In genomic region chr17:28580396-28580795, GRCm38 (mm10) we compare ENCODE assay signal across 8 mouse cellular contexts. TPM values are rescaled to one million over a fixed set of nuclear protein-coding genes. Genes with fewer than 3 reads are reported as not detected.
A peak's percentile ranks its signal among the peaks of the same experiment; 100 is the strongest.
DNase-seq lines count a peak whose midpoint lies in the region; ATAC-seq and TF ChIP-seq lines count a peak whose summit lies in the region.

No protein-coding gene starts in this region.

- no peak for TF ChIP-seq POLR2A in brain, embryonic 14.5 days (IDR thresholded peaks at IDR 0.05; ENCODE audit: borderline replicate concordance, extremely low read depth, insufficient read depth, insufficient read length, poor library complexity, severe bottlenecking)

- no peaks in the 10 kb centered on the region for H3K27me3 ChIP-seq in forebrain, embryonic 14.5 days (replicated peaks; ENCODE audit: control insufficient read depth, insufficient read depth, low read length)
- H3K27me3 ChIP-seq in forebrain, embryonic 15.5 days: no peaks in the 10 kb centered on the region
- no peaks in the 10 kb centered on the region for H3K27me3 ChIP-seq in intestine, embryonic 15.5 days (replicated peaks)
- H3K27me3 ChIP-seq in lung, embryonic 15.5 days: peaks cover 3% of the 10 kb centered on the region; the same call in 1 of the 2 replicates

- TF ChIP-seq CTCF in brain, embryonic 14.5 days (IDR thresholded peaks at IDR 0.05; ENCODE audit: borderline replicate concordance, extremely low read depth, insufficient read depth, insufficient read length): no peak

- no peak overlapping the region for H3K27ac ChIP-seq in forebrain, embryonic 14.5 days (ENCODE audit: low read depth, low read length)
- H3K27ac ChIP-seq in forebrain, embryonic 15.5 days (replicated peaks): no peak overlapping the region
- H3K27ac ChIP-seq in intestine, embryonic 15.5 days: no peak overlapping the region
- no peak overlapping the region for H3K27ac ChIP-seq in lung, embryonic 15.5 days

- no peak for ATAC-seq in forebrain, embryonic 14.5 days
- no peak for ATAC-seq in forebrain, embryonic 15.5 days (replicated peaks)
- peak; percentile 60 for ATAC-seq in intestine, embryonic 15.5 days
- 0 out of 2 replicates have a peak, but pooled peaks have one; percentile 45 for ATAC-seq in lung, embryonic 15.5 days (ENCODE audit: borderline replicate concordance, extremely low read depth, low FRiP score, low TSS enrichment)
- ATAC-seq in cerebellum, adult (ENCODE audit: insufficient number of reproducible peaks, low FRiP score, low TSS enrichment): no peak

- no peak overlapping the region for H3K4me3 ChIP-seq in forebrain, embryonic 14.5 days (ENCODE audit: low read depth, low read length)
- H3K4me3 ChIP-seq in forebrain, embryonic 15.5 days: no peak overlapping the region
- no peak overlapping the region for H3K4me3 ChIP-seq in intestine, embryonic 15.5 days (replicated peaks)
- H3K4me3 ChIP-seq in lung, embryonic 15.5 days: no peak overlapping the region

- no peaks in the 10 kb centered on the region for H3K9me3 ChIP-seq in forebrain, embryonic 14.5 days (replicated peaks; ENCODE audit: control insufficient read depth, low read length)
- H3K9me3 ChIP-seq in forebrain, embryonic 15.5 days: no peaks in the 10 kb centered on the region
- no peaks in the 10 kb centered on the region for H3K9me3 ChIP-seq in intestine, embryonic 15.5 days
- H3K9me3 ChIP-seq in lung, embryonic 15.5 days: no peaks in the 10 kb centered on the region

- H3K4me1 ChIP-seq in forebrain, embryonic 14.5 days (ENCODE audit: control insufficient read depth, insufficient read depth, low read length): peaks cover 3% of the 10 kb centered on the region; the same call in 1 of the 2 replicates
- peaks cover 6% of the 10 kb centered on the region for H3K4me1 ChIP-seq in forebrain, embryonic 15.5 days
- H3K4me1 ChIP-seq in intestine, embryonic 15.5 days (replicated peaks): peaks cover 7% of the 10 kb centered on the region
- H3K4me1 ChIP-seq in lung, embryonic 15.5 days: peaks cover 5% of the 10 kb centered on the region; the same call in 1 of the 2 replicates

- H3K36me3 ChIP-seq in forebrain, embryonic 14.5 days (ENCODE audit: control insufficient read depth, insufficient read depth, low read length): no peaks in the 10 kb centered on the region
- H3K36me3 ChIP-seq in forebrain, embryonic 15.5 days: no peaks in the 10 kb centered on the region
- H3K36me3 ChIP-seq in intestine, embryonic 15.5 days: no peaks in the 10 kb centered on the region
- H3K36me3 ChIP-seq in lung, embryonic 15.5 days: no peaks in the 10 kb centered on the region

- no peak overlapping the region for H3K9ac ChIP-seq in forebrain, embryonic 14.5 days (ENCODE audit: low read length)
- H3K9ac ChIP-seq in forebrain, embryonic 15.5 days (replicated peaks): no peak overlapping the region
- no peak overlapping the region for H3K9ac ChIP-seq in intestine, embryonic 15.5 days
- H3K9ac ChIP-seq in lung, embryonic 15.5 days: no peak overlapping the region

- DNase-seq in forebrain, embryonic 14.5 days (ENCODE audit: low spot score): peak; percentile 49
- peak; percentile 57 for DNase-seq in A20 (ENCODE audit: low read depth, low spot score)
- peak; percentile 58 for DNase-seq in brain, embryonic 14.5 days (ENCODE audit: low read depth)
- peak; percentile 85 for DNase-seq in testis, postnatal 10 days (ENCODE audit: low spot score)

- H3K4me2 ChIP-seq in forebrain, embryonic 14.5 days (ENCODE audit: low read length): no peak overlapping the region
- H3K4me2 ChIP-seq in forebrain, embryonic 15.5 days (replicated peaks): no peak overlapping the region
- no peak overlapping the region for H3K4me2 ChIP-seq in intestine, embryonic 15.5 days (replicated peaks)
- H3K4me2 ChIP-seq in lung, embryonic 15.5 days: no peak overlapping the region

- 5% methylated on average over 9 of the region's 9 CpGs for WGBS in forebrain, embryonic 14.5 days
- WGBS in forebrain, embryonic 15.5 days: 9% methylated on average over 9 of the region's 9 CpGs
- WGBS in intestine, embryonic 15.5 days: 3% methylated on average over 9 of the region's 9 CpGs
- WGBS in lung, embryonic 15.5 days: 4% methylated on average over 9 of the region's 9 CpGs

RNA-seq across cellular contexts. Expression of gene Lhfpl5, which starts 5.0 kb away (rescaled TPM):
- polyA plus RNA-seq in forebrain, embryonic 14.5 days (2014; fragmentation: Nextera tagmentation; extraction: Ambion mirVana): 3.9 and 4.5 TPM in 2 replicates
- 5.3 and 6.2 TPM in 2 replicates for polyA plus RNA-seq in forebrain, embryonic 15.5 days (2015; fragmentation: Nextera tagmentation; extraction: Ambion mirVana)
- polyA plus RNA-seq in brain, embryonic 14.5 days (2012; rRNA removed): 5.9 and 6.4 TPM in 2 replicates
- 1.3 and 1.8 TPM in 2 replicates for polyA plus RNA-seq in intestine, embryonic 15.5 days (2015; fragmentation: Nextera tagmentation; extraction: Ambion mirVana)
- 0.48 and 0.57 TPM in 2 replicates for polyA plus RNA-seq in lung, embryonic 15.5 days (2015; fragmentation: Nextera tagmentation; extraction: Ambion mirVana)

RNA-seq across cellular contexts. Expression of gene Clps, which starts 19.8 kb away (rescaled TPM):
- not detected in 2 replicates for polyA plus RNA-seq in forebrain, embryonic 14.5 days (2014; fragmentation: Nextera tagmentation; extraction: Ambion mirVana)
- not detected in 2 replicates for polyA plus RNA-seq in forebrain, embryonic 15.5 days (2015; fragmentation: Nextera tagmentation; extraction: Ambion mirVana)
- not detected in 2 replicates for polyA plus RNA-seq in brain, embryonic 14.5 days (2012; rRNA removed)
- 958 and 2,971 TPM in 2 replicates for polyA plus RNA-seq in intestine, embryonic 15.5 days (2015; fragmentation: Nextera tagmentation; extraction: Ambion mirVana)
- polyA plus RNA-seq in lung, embryonic 15.5 days (2015; fragmentation: Nextera tagmentation; extraction: Ambion mirVana): 0.34 and 9.2 TPM in 2 replicates

RNA-seq across cellular contexts. Expression of gene Clpsl2, which starts 31.2 kb away (rescaled TPM):
- polyA plus RNA-seq in forebrain, embryonic 14.5 days (2014; fragmentation: Nextera tagmentation; extraction: Ambion mirVana): not detected in 2 replicates
- polyA plus RNA-seq in forebrain, embryonic 15.5 days (2015; fragmentation: Nextera tagmentation; extraction: Ambion mirVana): not detected in 2 replicates
- 0.21 TPM in 1 of 2 replicates, not detected in the other for polyA plus RNA-seq in brain, embryonic 14.5 days (2012; rRNA removed)
- not detected in 2 replicates for polyA plus RNA-seq in intestine, embryonic 15.5 days (2015; fragmentation: Nextera tagmentation; extraction: Ambion mirVana)
- polyA plus RNA-seq in lung, embryonic 15.5 days (2015; fragmentation: Nextera tagmentation; extraction: Ambion mirVana): not detected in 2 replicates

RNA-seq across cellular contexts. Expression of gene Srpk1, which starts 42.1 kb away (rescaled TPM):
- polyA plus RNA-seq in forebrain, embryonic 14.5 days (2014; fragmentation: Nextera tagmentation; extraction: Ambion mirVana): 126 and 142 TPM in 2 replicates
- polyA plus RNA-seq in forebrain, embryonic 15.5 days (2015; fragmentation: Nextera tagmentation; extraction: Ambion mirVana): 103 and 112 TPM in 2 replicates
- polyA plus RNA-seq in brain, embryonic 14.5 days (2012; rRNA removed): 61.8 and 75.6 TPM in 2 replicates
- polyA plus RNA-seq in intestine, embryonic 15.5 days (2015; fragmentation: Nextera tagmentation; extraction: Ambion mirVana): 97.1 and 97.5 TPM in 2 replicates
- 75.1 and 79.3 TPM in 2 replicates for polyA plus RNA-seq in lung, embryonic 15.5 days (2015; fragmentation: Nextera tagmentation; extraction: Ambion mirVana)

RNA-seq across cellular contexts. Expression of gene Armc12, which starts 49.8 kb away (rescaled TPM):
- polyA plus RNA-seq in forebrain, embryonic 14.5 days (2014; fragmentation: Nextera tagmentation; extraction: Ambion mirVana): not detected in 2 replicates
- not detected in 2 replicates for polyA plus RNA-seq in forebrain, embryonic 15.5 days (2015; fragmentation: Nextera tagmentation; extraction: Ambion mirVana)
- 0.05 and 0.09 TPM in 2 replicates for polyA plus RNA-seq in brain, embryonic 14.5 days (2012; rRNA removed)
- not detected in 2 replicates for polyA plus RNA-seq in intestine, embryonic 15.5 days (2015; fragmentation: Nextera tagmentation; extraction: Ambion mirVana)
- polyA plus RNA-seq in lung, embryonic 15.5 days (2015; fragmentation: Nextera tagmentation; extraction: Ambion mirVana): not detected in 2 replicates

Comparison
In these comparisons a context has a peak if more than half of its experiments do, and no peak if none do; other contexts are left out.
1. ATAC-seq: peak in intestine, embryonic 15.5 days (single experiment) and lung, embryonic 15.5 days (single experiment); none in forebrain, embryonic 14.5 days (single experiment), forebrain, embryonic 15.5 days (single experiment) and cerebellum, adult (single experiment).
2. RNA of gene Clps, which starts 19.8 kb away (polyA plus RNA-seq): 958 to 2,971 TPM in intestine, embryonic 15.5 days; 0.34 to 9.2 TPM in lung, embryonic 15.5 days, not detected in brain, embryonic 14.5 days, not detected in forebrain, embryonic 14.5 days and not detected in forebrain, embryonic 15.5 days; every median in the first group is over 10 times any median in the second.
3. Peak in every context shown above with its lines, with median percentiles within 50 percentile points of each other: DNase-seq.